Mouse (Mus musculus): ENCODE data around the gene Snta1. TPM values are rescaled to one million over a fixed set of nuclear protein-coding genes. Genes with fewer than 3 reads are reported as not detected.

The Snta1 gene
- polyA plus RNA-seq, 1 experiment from 2014 or later = 10.5 TPM

GRCm38 (mm10) chr2:154434690-154435089 lies 26.8 kb upstream of the Snta1 start:
- no peak overlapping the region for H3K27ac ChIP-seq
- H3K9ac ChIP-seq = no peak overlapping the region
- no peaks in the 10 kb centered on the region for H3K9me3 ChIP-seq
- H3K27me3 ChIP-seq = no peaks in the 10 kb centered on the region
- peaks cover 16% of the 10 kb centered on the region for H3K4me1 ChIP-seq
- 91% methylated on average over 7 of the region's 7 CpGs for WGBS
- ATAC-seq (ENCODE audit: borderline replicate concordance, extremely low read depth, low FRiP score, low TSS enrichment) = no peak
- H3K4me3 ChIP-seq = no peak overlapping the region
- no peaks in the 10 kb centered on the region for H3K36me3 ChIP-seq
- no peak overlapping the region for H3K4me2 ChIP-seq

DNA sequence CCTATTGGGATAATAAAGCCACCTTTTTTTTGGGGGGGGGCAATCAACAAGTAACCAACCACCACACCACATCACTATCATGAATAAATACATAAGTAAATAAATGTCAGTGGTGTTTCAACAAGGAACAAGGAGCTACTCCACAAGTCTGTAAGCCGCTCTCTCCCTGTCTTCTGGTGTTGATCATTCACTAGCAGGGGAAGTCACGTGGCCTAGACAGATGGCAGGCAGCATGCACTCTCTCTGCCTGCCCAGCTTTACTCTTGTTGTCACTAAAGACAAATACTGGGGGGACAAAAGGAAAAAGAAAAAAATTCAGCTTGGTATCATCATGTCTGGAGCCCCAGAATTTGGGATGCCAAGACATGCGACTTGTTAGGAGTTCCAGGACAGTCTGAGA lies 25.5 kb upstream of the Snta1 start:
- Histone ChIP-seq H3K4me2 (no peak overlapping the region), H3K4me1 (peaks cover 14% of the 10 kb centered on the region), H3K27ac (no peak overlapping the region), H3K9ac (no peak overlapping the region), H3K27me3 (peaks cover 6% of the 10 kb centered on the region; the same call in 1 of the 2 replicates), H3K36me3 (no peaks in the 10 kb centered on the region), H3K4me3 (no peak overlapping the region), H3K9me3 (no peaks in the 10 kb centered on the region)
- 60% methylated on average over 3 of the region's 3 CpGs for WGBS
- ATAC-seq (ENCODE audit: borderline replicate concordance, extremely low read depth, low FRiP score, low TSS enrichment) = no peak

GRCm38 (mm10) chr2:154432696-154433095 lies 24.8 kb upstream of the Snta1 start:
- H3K4me1 ChIP-seq = peaks cover 10% of the 10 kb centered on the region
- no peak overlapping the region for H3K27ac ChIP-seq
- WGBS = 72% methylated on average over 2 of the region's 2 CpGs
- H3K9me3 ChIP-seq = no peaks in the 10 kb centered on the region
- no peak overlapping the region for H3K4me3 ChIP-seq
- no peak overlapping the region for H3K4me2 ChIP-seq
- peaks cover 6% of the 10 kb centered on the region; the same call in 1 of the 2 replicates for H3K27me3 ChIP-seq
- H3K36me3 ChIP-seq = no peaks in the 10 kb centered on the region
- no peak for ATAC-seq (ENCODE audit: borderline replicate concordance, extremely low read depth, low FRiP score, low TSS enrichment)
- H3K9ac ChIP-seq = no peak overlapping the region

DNA sequence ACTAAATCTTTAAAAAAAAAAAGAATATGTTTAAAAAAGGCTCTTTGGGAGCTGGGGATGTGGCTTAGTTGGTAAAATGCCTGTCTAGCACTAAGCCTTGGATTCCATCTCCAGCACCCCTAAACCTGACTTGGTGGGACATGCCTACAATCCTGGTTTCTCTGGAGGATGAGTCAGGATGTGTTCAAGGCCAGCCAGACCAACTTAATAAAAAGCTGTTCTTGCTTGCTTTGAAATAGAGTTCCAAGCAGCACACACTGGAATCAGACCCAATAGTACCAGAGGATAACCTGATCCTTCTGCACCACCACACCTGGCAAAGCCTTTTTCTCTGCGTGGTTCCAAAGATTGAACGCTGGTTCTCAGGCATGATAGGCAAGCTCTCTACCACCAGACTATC lies 22.7 kb upstream of the Snta1 start:
- 95% methylated on average over 2 of the region's 2 CpGs for WGBS
- no peak for ATAC-seq (ENCODE audit: borderline replicate concordance, extremely low read depth, low FRiP score, low TSS enrichment)

GRCm38 (mm10) chr2:154427853-154428360 lies 20.0 kb upstream of the Snta1 start:
- Histone ChIP-seq H3K27me3 (peaks cover 6% of the 10 kb centered on the region; the same call in 1 of the 2 replicates), H3K4me1 (no peaks in the 10 kb centered on the region; the same call in 1 of the 2 replicates), H3K9me3 (no peaks in the 10 kb centered on the region), H3K36me3 (no peaks in the 10 kb centered on the region), H3K4me2 (peak overlapping the region; percentile 74), H3K27ac (peak overlapping the region; percentile 92), H3K9ac (no peak overlapping the region), H3K4me3 (peak overlapping the region; percentile 19)
- 14% methylated on average over 17 of the region's 17 CpGs for WGBS
- peak; percentile 77 for ATAC-seq (ENCODE audit: borderline replicate concordance, extremely low read depth, low FRiP score, low TSS enrichment)

More for the DNA sequence above, 22.7 kb upstream of the Snta1 start:
- Histone ChIP-seq H3K36me3 (no peaks in the 10 kb centered on the region), H3K9me3 (no peaks in the 10 kb centered on the region), H3K4me3 (no peak overlapping the region), H3K4me1 (peaks cover 4% of the 10 kb centered on the region), H3K9ac (no peak overlapping the region), H3K27ac (no peak overlapping the region), H3K4me2 (no peak overlapping the region), H3K27me3 (peaks cover 6% of the 10 kb centered on the region; the same call in 1 of the 2 replicates)

DNA sequence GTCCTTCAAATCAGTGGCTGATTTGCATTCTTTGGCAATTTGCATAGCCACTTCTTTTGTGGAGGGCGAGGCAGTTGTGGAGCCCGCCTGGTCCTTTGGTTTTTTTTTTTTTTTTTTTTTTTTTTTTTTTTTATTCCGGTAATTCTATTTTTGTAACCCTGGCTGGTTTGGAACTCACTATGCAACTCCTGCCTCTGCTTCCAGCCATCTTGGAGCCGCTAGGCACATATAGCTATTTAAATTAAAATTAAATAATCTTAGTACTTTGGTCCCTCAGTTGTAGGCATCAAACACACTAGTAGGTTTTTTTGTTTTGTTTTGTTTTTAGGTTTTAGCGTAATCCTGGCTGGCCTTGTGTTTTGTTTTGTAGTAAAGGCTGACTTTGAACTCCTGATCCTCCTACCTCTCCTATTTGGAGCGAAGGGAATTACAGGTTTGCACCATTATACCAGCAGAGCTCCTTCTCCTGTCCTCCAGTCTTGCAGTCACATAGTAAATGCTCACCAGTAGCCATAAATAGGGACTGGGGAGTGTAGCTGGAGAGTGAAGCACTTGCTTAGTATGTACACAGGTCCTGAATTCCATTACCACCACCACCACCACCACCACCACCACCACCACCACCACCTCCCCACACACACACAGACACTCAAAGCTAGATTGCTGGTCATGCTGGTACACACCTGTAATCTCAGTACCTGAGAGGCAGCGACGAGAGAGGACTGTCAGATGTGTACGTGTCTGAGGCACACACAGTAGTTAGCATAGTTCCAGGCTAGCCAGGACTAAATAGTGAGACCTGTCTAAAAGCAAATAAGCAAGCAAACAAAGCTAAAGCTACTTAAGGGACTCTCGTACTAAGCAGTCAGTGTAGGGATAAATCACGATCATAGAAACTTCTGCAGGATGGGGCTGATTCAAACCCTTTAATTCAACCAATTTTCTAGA lies 19.3 kb upstream of the Snta1 start:
- 42% methylated on average over 11 of the region's 11 CpGs for WGBS
- Histone ChIP-seq H3K4me2 (peak overlapping the region; percentile 74), H3K4me3 (peak overlapping the region; percentile 45), H3K27me3 (peaks cover 6% of the 10 kb centered on the region; the same call in 1 of the 2 replicates), H3K27ac (peak overlapping the region; percentile 92), H3K9me3 (no peaks in the 10 kb centered on the region), H3K36me3 (no peaks in the 10 kb centered on the region), H3K4me1 (no peaks in the 10 kb centered on the region; the same call in 1 of the 2 replicates), H3K9ac (peak overlapping the region; percentile 38)
- peak; percentile 43; the same call in 1 of the 2 replicates for ATAC-seq (ENCODE audit: borderline replicate concordance, extremely low read depth, low FRiP score, low TSS enrichment)

- H3K9me3 ChIP-seq = no peaks in the 10 kb centered on the region
- no peaks in the 10 kb centered on the region; the same call in 1 of the 2 replicates for H3K4me1 ChIP-seq
- peak overlapping the region; percentile 92 for H3K27ac ChIP-seq
- H3K4me2 ChIP-seq = peak overlapping the region; percentile 74
- WGBS = 5% methylated on average over 25 of the region's 25 CpGs
- ATAC-seq (ENCODE audit: borderline replicate concordance, extremely low read depth, low FRiP score, low TSS enrichment) = peak; percentile 24
- H3K36me3 ChIP-seq = no peaks in the 10 kb centered on the region
- peaks cover 6% of the 10 kb centered on the region; the same call in 1 of the 2 replicates for H3K27me3 ChIP-seq
- H3K9ac ChIP-seq = peak overlapping the region; percentile 38
- H3K4me3 ChIP-seq = peak overlapping the region; percentile 45
Observed at GRCm38 (mm10) chr2:154426188-154426904, 18.4 kb upstream of the Snta1 start.

DNA sequence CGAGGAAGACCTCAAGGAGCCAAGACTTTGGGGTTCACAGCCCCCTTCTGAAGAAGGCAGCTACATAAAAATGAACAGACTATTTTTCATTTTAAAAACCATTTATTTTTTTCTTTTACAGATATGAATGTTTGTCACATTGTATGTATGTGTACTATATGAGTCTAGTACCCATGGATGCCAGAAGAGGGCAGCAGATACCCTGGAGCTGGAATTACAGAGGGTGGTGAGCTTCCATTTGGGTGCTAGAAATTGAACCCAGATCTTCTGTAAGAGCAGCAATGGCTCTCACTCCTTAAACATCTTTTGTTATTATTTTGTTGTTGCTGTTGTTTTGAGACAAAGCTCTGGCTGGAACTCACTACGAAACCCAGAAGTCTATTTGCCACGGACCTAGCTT lies 17.6 kb upstream of the Snta1 start:
- WGBS = 90% methylated on average over 3 of the region's 3 CpGs
- Histone ChIP-seq H3K27me3 (peaks cover 6% of the 10 kb centered on the region; the same call in 1 of the 2 replicates), H3K4me1 (no peaks in the 10 kb centered on the region; the same call in 1 of the 2 replicates), H3K4me2 (no peak overlapping the region), H3K9me3 (no peaks in the 10 kb centered on the region), H3K36me3 (no peaks in the 10 kb centered on the region), H3K4me3 (no peak overlapping the region), H3K27ac (no peak overlapping the region), H3K9ac (no peak overlapping the region)
- no peak for ATAC-seq (ENCODE audit: borderline replicate concordance, extremely low read depth, low FRiP score, low TSS enrichment)

DNA sequence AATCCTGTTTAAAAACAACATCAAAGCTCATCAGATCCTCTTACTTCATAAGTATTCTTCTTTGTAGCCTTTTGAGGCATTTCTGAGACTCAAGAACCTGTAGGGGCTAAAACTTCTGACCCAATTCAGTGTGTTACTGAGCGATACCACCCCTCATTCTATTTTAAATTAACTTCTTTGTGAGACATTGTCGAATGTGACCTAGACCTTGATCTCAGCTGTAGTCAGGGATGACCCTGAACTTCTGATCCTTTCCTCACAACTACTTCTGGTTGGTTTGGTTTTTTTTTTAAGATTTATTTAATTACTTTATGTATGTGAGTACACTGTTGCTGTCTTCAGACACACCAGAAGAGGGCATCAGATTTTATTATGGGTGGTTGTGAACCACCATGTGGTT lies 15.6 kb upstream of the Snta1 start:
- H3K4me2 ChIP-seq = no peak overlapping the region
- H3K36me3 ChIP-seq = no peaks in the 10 kb centered on the region
- H3K9me3 ChIP-seq = no peaks in the 10 kb centered on the region
- H3K27me3 ChIP-seq = peaks cover under 1% of the 10 kb centered on the region; the same call in 1 of the 2 replicates
- no peak overlapping the region for H3K9ac ChIP-seq
- no peak for ATAC-seq (ENCODE audit: borderline replicate concordance, extremely low read depth, low FRiP score, low TSS enrichment)
- 76% methylated on average over 2 of the region's 2 CpGs for WGBS
- H3K4me3 ChIP-seq = no peak overlapping the region
- no peak overlapping the region for H3K27ac ChIP-seq
- no peaks in the 10 kb centered on the region; the same call in 1 of the 2 replicates for H3K4me1 ChIP-seq

DNA sequence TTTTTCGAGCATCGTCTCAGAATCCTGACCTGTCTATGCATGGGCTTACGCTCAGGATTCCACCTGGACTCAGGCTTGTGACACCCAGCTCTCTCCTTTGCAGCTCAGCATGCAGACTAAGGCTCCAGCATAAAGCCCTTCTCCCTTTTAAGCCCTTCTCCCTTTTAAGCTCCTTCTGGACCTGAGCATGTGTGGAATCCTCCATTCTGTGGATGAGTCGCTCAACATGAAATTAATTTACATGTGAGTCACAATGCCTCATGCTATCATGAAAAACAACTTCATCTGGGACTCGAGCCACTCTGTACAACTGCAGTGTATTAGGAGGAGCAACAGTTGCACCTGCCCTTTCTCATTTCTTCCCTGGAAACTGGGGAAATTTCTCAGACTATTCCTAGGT lies 14.3 kb upstream of the Snta1 start:
- Histone ChIP-seq H3K4me2 (no peak overlapping the region), H3K27me3 (no peaks in the 10 kb centered on the region), H3K9me3 (no peaks in the 10 kb centered on the region), H3K36me3 (no peaks in the 10 kb centered on the region), H3K4me3 (no peak overlapping the region), H3K4me1 (no peaks in the 10 kb centered on the region), H3K27ac (no peak overlapping the region), H3K9ac (no peak overlapping the region)
- 73% methylated on average over 5 of the region's 5 CpGs for WGBS
- no peak for ATAC-seq (ENCODE audit: borderline replicate concordance, extremely low read depth, low FRiP score, low TSS enrichment)

DNA sequence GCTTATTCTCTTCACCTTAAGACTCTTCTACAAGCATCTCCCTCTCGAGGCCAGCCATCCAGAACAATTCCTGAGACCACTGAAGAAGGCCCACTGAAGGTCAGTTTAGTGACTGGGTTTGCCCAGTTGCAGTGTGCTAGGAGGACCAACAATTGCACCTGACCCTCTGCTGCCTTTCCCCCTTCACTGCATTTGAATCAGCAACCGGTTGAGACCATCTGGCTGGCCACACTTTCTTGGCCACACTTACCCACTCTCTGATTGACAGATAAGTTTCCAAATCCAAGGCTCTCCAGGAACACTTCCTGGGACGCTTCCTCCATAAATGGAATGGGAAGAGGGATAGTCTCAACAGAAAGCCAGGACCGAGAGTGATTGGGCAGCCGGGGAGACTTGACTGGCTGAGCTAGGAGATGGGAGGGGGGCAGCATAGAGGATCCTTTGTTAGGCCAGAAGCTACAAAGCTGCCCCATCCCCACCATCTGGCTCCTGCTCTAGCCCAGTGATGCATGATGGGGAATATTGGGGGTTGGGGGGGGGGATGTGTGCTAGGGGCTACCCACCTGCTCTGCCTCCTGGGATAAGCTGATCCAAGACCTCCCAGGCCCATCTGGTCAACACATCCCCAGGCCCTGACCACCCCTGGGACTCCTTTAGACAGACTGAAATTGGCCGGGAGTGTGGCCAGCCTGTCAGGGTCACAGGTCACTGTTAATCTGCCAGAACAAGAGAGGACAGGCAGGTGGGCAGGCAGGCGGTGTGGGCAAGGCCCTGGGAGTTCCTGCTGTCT lies 13.2 kb upstream of the Snta1 start:
- no peaks in the 10 kb centered on the region for H3K27me3 ChIP-seq
- no peak overlapping the region for H3K9ac ChIP-seq
- no peak overlapping the region for H3K27ac ChIP-seq
- WGBS = 31% methylated on average over 7 of the region's 7 CpGs
- ATAC-seq (ENCODE audit: borderline replicate concordance, extremely low read depth, low FRiP score, low TSS enrichment) = 0 out of 2 replicates have a peak, but pooled peaks have one; percentile 23
- H3K4me1 ChIP-seq = no peaks in the 10 kb centered on the region
- no peaks in the 10 kb centered on the region for H3K36me3 ChIP-seq
- H3K4me3 ChIP-seq = no peak overlapping the region
- H3K9me3 ChIP-seq = no peaks in the 10 kb centered on the region
- H3K4me2 ChIP-seq = no peak overlapping the region
